Mouse (Mus musculus) forebrain, embryonic 13.5 days (tissue): Measurements from ENCODE around the gene Smndc1. TPM values are rescaled to one million over a fixed set of nuclear protein-coding genes. Genes with fewer than 3 reads are reported as not detected.

ENCODE experiments used
- ATAC-seq: fragments of 200-750 bp; cut with Nextera tagmentation; 2 replicates; pipeline ENCODE4 v1.8.0; 2017
- H3K27ac ChIP-seq: fragments of 300-500 bp; sonication (generic); 2 replicates; pipeline ENCODE4 v1.5.1; 2015; ENCODE audit warnings: inconsistent platforms, mild to moderate bottlenecking, moderate library complexity
- H3K27me3 ChIP-seq: fragments of 300-500 bp; sonication (generic); 2 replicates; pipeline ENCODE4 v1.6.1; 2015; ENCODE audit warnings: mild to moderate bottlenecking, inconsistent platforms
- H3K36me3 ChIP-seq: fragments of 300-500 bp; sonication (generic); 2 replicates; pipeline ENCODE4 v1.6.1; 2015; ENCODE audit warnings: mild to moderate bottlenecking, inconsistent platforms; ENCODE audit not compliant: poor library complexity, severe bottlenecking
- H3K4me1 ChIP-seq: fragments of 300-500 bp; sonication (generic); 2 replicates; pipeline ENCODE4 v1.6.1; 2015; ENCODE audit warnings: inconsistent platforms
- H3K4me2 ChIP-seq: fragments of 300-500 bp; sonication (generic); 2 replicates; pipeline ENCODE4 v1.6.1; 2015; ENCODE audit warnings: inconsistent platforms, mild to moderate bottlenecking, moderate library complexity
- H3K4me3 ChIP-seq: fragments of 300-500 bp; sonication (generic); 2 replicates; pipeline ENCODE4 v1.5.1; 2015; ENCODE audit warnings: mild to moderate bottlenecking, inconsistent platforms
- H3K9ac ChIP-seq: fragments of 300-500 bp; sonication (generic); 2 replicates; pipeline ENCODE4 v1.6.1; 2015; ENCODE audit warnings: mild to moderate bottlenecking, inconsistent platforms
- H3K9me3 ChIP-seq: fragments of 300-500 bp; sonication (generic); replicated peaks from 2 replicates; pipeline ENCODE4 v1.6.1; 2016; ENCODE audit warnings: inconsistent platforms
- WGBS: fragments of 180-500 bp; shearing (Covaris S2); methylation state at CpG from one replicate; pipeline ENCODE4 v1.1.7; 2015; 5-methylcytosine and 5-hydroxymethylcytosine counted together
- polyA plus RNA-seq: library from polyadenylated mRNA; unstranded; fragments of >200 nt; fragmentation: Nextera tagmentation; extraction: Ambion mirVana; gene quantifications from 2 replicates; pipeline ENCODE4 v1.2.1, GENCODE M21; 2015

Smndc1 gene
- polyA plus RNA-seq, 1 experiment from 2014 or later: 50.9 TPM

- H3K4me2 ChIP-seq: no peak overlapping the region
- no peak for ATAC-seq
- no peaks in the 10 kb centered on the region for H3K9me3 ChIP-seq
- peaks cover 30% of the 10 kb centered on the region for H3K4me1 ChIP-seq
- WGBS: 58% methylated on average over 7 of the region's 7 CpGs
- H3K27ac ChIP-seq: no peak overlapping the region
- H3K27me3 ChIP-seq: no peaks in the 10 kb centered on the region
- H3K36me3 ChIP-seq: peaks cover 12% of the 10 kb centered on the region
- no peak overlapping the region for H3K4me3 ChIP-seq
- H3K9ac ChIP-seq: no peak overlapping the region
These were observed 35.9 kb downstream of the Smndc1 start for GRCm38 (mm10) chr19:53354271-53355000.

- no peak overlapping the region for H3K27ac ChIP-seq
- H3K4me3 ChIP-seq: no peak overlapping the region
- H3K9me3 ChIP-seq: no peaks in the 10 kb centered on the region
- H3K27me3 ChIP-seq: no peaks in the 10 kb centered on the region
- ATAC-seq: no peak
- H3K36me3 ChIP-seq: peaks cover 12% of the 10 kb centered on the region
- H3K4me2 ChIP-seq: no peak overlapping the region
- H3K4me1 ChIP-seq: peaks cover 24% of the 10 kb centered on the region
- no peak overlapping the region for H3K9ac ChIP-seq
- 88% methylated on average over 7 of the region's 7 CpGs for WGBS
These were observed 36.5 kb downstream of the Smndc1 start for GRCm38 (mm10) chr19:53353864-53354263.

- H3K27me3 ChIP-seq: no peaks in the 10 kb centered on the region
- peaks cover 23% of the 10 kb centered on the region for H3K4me1 ChIP-seq
- no peak overlapping the region for H3K4me2 ChIP-seq
- ATAC-seq: no peak
- peaks cover 11% of the 10 kb centered on the region for H3K36me3 ChIP-seq
- no peak overlapping the region for H3K9ac ChIP-seq
- 84% methylated on average over 14 of the region's 14 CpGs for WGBS
- no peak overlapping the region for H3K27ac ChIP-seq
- H3K4me3 ChIP-seq: no peak overlapping the region
- H3K9me3 ChIP-seq: no peaks in the 10 kb centered on the region
These were observed 44.6 kb downstream of the Smndc1 start for GRCm38 (mm10) chr19:53345766-53346165.

- no peak overlapping the region for H3K4me2 ChIP-seq
- WGBS: 70% methylated on average over 16 of the region's 16 CpGs
- no peak overlapping the region for H3K27ac ChIP-seq
- ATAC-seq: no peak
- no peaks in the 10 kb centered on the region for H3K9me3 ChIP-seq
- peaks cover 11% of the 10 kb centered on the region for H3K36me3 ChIP-seq
- no peak overlapping the region for H3K4me3 ChIP-seq
- H3K9ac ChIP-seq: no peak overlapping the region
- peaks cover 34% of the 10 kb centered on the region for H3K4me1 ChIP-seq
- H3K27me3 ChIP-seq: no peaks in the 10 kb centered on the region
These were observed 46.3 kb downstream of the Smndc1 start for GRCm38 (mm10) chr19:53344062-53344461.

GRCm38 (mm10) chr19:53343174-53343881, 47.0 kb downstream of the Smndc1 start:
- Histone ChIP-seq H3K9me3 (no peaks in the 10 kb centered on the region), H3K27me3 (no peaks in the 10 kb centered on the region), H3K27ac (no peak overlapping the region), H3K36me3 (peaks cover 12% of the 10 kb centered on the region), H3K9ac (no peak overlapping the region), H3K4me3 (no peak overlapping the region), H3K4me1 (peaks cover 34% of the 10 kb centered on the region), H3K4me2 (no peak overlapping the region)
- no peak for ATAC-seq
- 94% methylated on average over 13 of the region's 13 CpGs for WGBS

GRCm38 (mm10) chr19:53340423-53340822, 50.0 kb downstream of the Smndc1 start:
- peaks cover 14% of the 10 kb centered on the region for H3K36me3 ChIP-seq
- H3K27me3 ChIP-seq: no peaks in the 10 kb centered on the region
- WGBS: 23% methylated on average over 6 of the region's 6 CpGs
- no peak overlapping the region for H3K27ac ChIP-seq
- H3K4me3 ChIP-seq: no peak overlapping the region
- H3K4me1 ChIP-seq: peaks cover 29% of the 10 kb centered on the region
- peaks cover 4% of the 10 kb centered on the region; the same call in 1 of the 2 replicates for H3K9me3 ChIP-seq
- ATAC-seq: no peak
- no peak overlapping the region for H3K4me2 ChIP-seq
- no peak overlapping the region for H3K9ac ChIP-seq

GRCm38 (mm10) chr19:53335241-53335640, 55.1 kb downstream of the Smndc1 start:
- Histone ChIP-seq H3K4me1 (peaks cover 10% of the 10 kb centered on the region), H3K9me3 (peaks cover 4% of the 10 kb centered on the region; the same call in 1 of the 2 replicates), H3K4me2 (no peak overlapping the region), H3K27me3 (no peaks in the 10 kb centered on the region), H3K27ac (no peak overlapping the region), H3K36me3 (peaks cover 46% of the 10 kb centered on the region), H3K9ac (no peak overlapping the region), H3K4me3 (no peak overlapping the region)
- WGBS: 93% methylated on average over 9 of the region's 9 CpGs
- ATAC-seq: no peak

- Histone ChIP-seq H3K4me1 (peaks cover 11% of the 10 kb centered on the region), H3K9ac (no peak overlapping the region), H3K36me3 (peaks cover 44% of the 10 kb centered on the region), H3K4me2 (no peak overlapping the region), H3K27ac (no peak overlapping the region), H3K27me3 (no peaks in the 10 kb centered on the region), H3K9me3 (peaks cover 4% of the 10 kb centered on the region; the same call in 1 of the 2 replicates), H3K4me3 (no peak overlapping the region)
- WGBS: 94% methylated on average over 6 of the region's 6 CpGs
- ATAC-seq: no peak
These were observed 56.6 kb downstream of the Smndc1 start for GRCm38 (mm10) chr19:53333730-53334129.

GRCm38 (mm10) chr19:53331882-53332500, 58.4 kb downstream of the Smndc1 start:
- Histone ChIP-seq H3K27me3 (no peaks in the 10 kb centered on the region), H3K4me3 (no peak overlapping the region), H3K9me3 (no peaks in the 10 kb centered on the region), H3K9ac (no peak overlapping the region), H3K36me3 (peaks cover 32% of the 10 kb centered on the region), H3K4me1 (peaks cover 14% of the 10 kb centered on the region), H3K27ac (no peak overlapping the region), H3K4me2 (no peak overlapping the region)
- ATAC-seq: no peak
- WGBS: 96% methylated on average over 21 of the region's 21 CpGs

- Histone ChIP-seq H3K4me2 (peak overlapping the region; percentile 99), H3K9ac (peak overlapping the region; percentile 84), H3K4me1 (peaks cover 31% of the 10 kb centered on the region), H3K9me3 (no peaks in the 10 kb centered on the region), H3K36me3 (peaks cover 28% of the 10 kb centered on the region), H3K27ac (peak overlapping the region; percentile 40; the same call in 1 of the 2 replicates), H3K4me3 (peak overlapping the region; percentile 81), H3K27me3 (no peaks in the 10 kb centered on the region)
- ATAC-seq: peak; percentile 66
- WGBS: under 1% methylated on average over 28 of the region's 29 CpGs
These were observed 60.4 kb downstream of the Smndc1 start for GRCm38 (mm10) chr19:53329992-53330381.
